Mouse (Mus musculus) midbrain, postnatal 0 days (tissue): Measurements from ENCODE around the gene Camta1. TPM values are rescaled to one million over a fixed set of nuclear protein-coding genes. Genes with fewer than 3 reads are reported as not detected.

ENCODE experiments used
- ATAC-seq: fragments of 200-750 bp; cut with Nextera tagmentation; 2 replicates; pipeline ENCODE4 v1.8.0; 2017; ENCODE audit warnings: moderate number of reproducible peaks, mild to moderate bottlenecking, moderate TSS enrichment, moderate library complexity; ENCODE audit not compliant: low FRiP score
- DNase-seq: peaks from one replicate; pipeline ENCODE4 v3.0.0-alpha.2; 2015; ENCODE audit warnings: low spot score
- H3K27ac ChIP-seq: fragments of 300-500 bp; sonication (generic); 2 replicates; pipeline ENCODE4 v1.5.1; 2014; ENCODE audit warnings: low read depth, mild to moderate bottlenecking, low read length, mixed read lengths
- H3K27me3 ChIP-seq: fragments of 300-500 bp; sonication (generic); 2 replicates; pipeline ENCODE4 v1.6.1; 2014; ENCODE audit warnings: low read length, control low read depth, mixed read lengths; ENCODE audit not compliant: insufficient read depth
- H3K36me3 ChIP-seq: fragments of 300-500 bp; sonication (generic); 2 replicates; pipeline ENCODE4 v1.6.1; 2014; ENCODE audit warnings: low read length, control low read depth, mixed read lengths; ENCODE audit not compliant: insufficient read depth
- H3K4me1 ChIP-seq: fragments of 300-500 bp; sonication (generic); 2 replicates; pipeline ENCODE4 v1.6.1; 2014; ENCODE audit warnings: mild to moderate bottlenecking, control low read depth, antibody characterized with exemption, low read length, mixed read lengths; ENCODE audit not compliant: insufficient read depth
- H3K4me2 ChIP-seq: fragments of 300-500 bp; sonication (generic); 2 replicates; pipeline ENCODE4 v1.6.1; 2014; ENCODE audit warnings: low read depth, mild to moderate bottlenecking, low read length, mixed read lengths; ENCODE audit not compliant: poor library complexity, severe bottlenecking
- H3K4me3 ChIP-seq: fragments of 300-500 bp; sonication (generic); 2 replicates; pipeline ENCODE4 v1.5.1; 2014; ENCODE audit warnings: low read depth, mild to moderate bottlenecking, low read length, moderate library complexity
- H3K9ac ChIP-seq: fragments of 300-500 bp; sonication (generic); replicated peaks from 2 replicates; pipeline ENCODE4 v1.6.1; 2014; ENCODE audit warnings: mild to moderate bottlenecking, low read length, moderate library complexity, mixed read lengths; ENCODE audit not compliant: poor library complexity, severe bottlenecking
- H3K9me3 ChIP-seq: fragments of 300-500 bp; sonication (generic); 2 replicates; pipeline ENCODE4 v1.6.1; 2016; ENCODE audit warnings: low read length, control low read depth
- CTCF ChIP-seq: IDR thresholded peaks from 2 replicates; pipeline ENCODE4 v1.5.1; 2016; ENCODE audit warnings: antibody characterized with exemption, mild to moderate bottlenecking
- WGBS: fragments of 180-500 bp; shearing (Covaris S2); extraction: QIAGEN DNeasy Blood & Tissue Kit; methylation state at CpG from one replicate; pipeline ENCODE4 v1.1.7; 2014; 5-methylcytosine and 5-hydroxymethylcytosine counted together
- polyA plus RNA-seq: library from polyadenylated mRNA; unstranded; fragments of >200 nt; fragmentation: Nextera tagmentation; extraction: Ambion mirVana; gene quantifications from 2 replicates; pipeline ENCODE4 v1.2.1, GENCODE M21; 2015
- total RNA-seq: library from RNA; depleted of rRNA; stranded (reverse); fragments of >200 nt; gene quantifications from 2 replicates; pipeline ENCODE4 v1.2.3, GENCODE M21; 2014

The Camta1 gene
- total and polyA plus RNA-seq, 2 experiments from 2014 or later = 140 to 153 TPM

DNA sequence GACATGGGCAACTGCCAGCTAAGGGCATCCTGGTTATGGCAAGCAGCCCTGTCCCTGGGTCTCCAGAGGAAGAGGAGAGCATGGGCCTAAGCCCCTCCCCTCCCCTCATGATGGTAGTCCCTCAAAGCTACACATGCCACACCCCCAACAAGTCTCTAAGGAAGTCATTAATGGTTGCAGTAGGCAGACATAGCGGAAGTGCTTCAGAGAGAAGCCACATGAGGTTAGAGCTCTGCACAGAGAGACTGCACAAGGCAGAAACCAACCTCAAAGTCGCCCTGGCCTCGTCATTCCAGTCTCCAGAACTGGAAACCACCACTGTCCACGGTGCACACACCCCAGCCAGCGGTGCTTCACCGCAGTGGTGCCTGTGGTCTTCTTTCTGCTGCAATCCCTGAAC is 709.7 kb downstream of the Camta1 start:
- Histone ChIP-seq H3K27me3 (no peaks in the 10 kb centered on the region), H3K36me3 (no peaks in the 10 kb centered on the region), H3K27ac (no peak overlapping the region), H3K4me2 (no peak overlapping the region), H3K9ac (no peak overlapping the region), H3K9me3 (no peaks in the 10 kb centered on the region), H3K4me1 (0 out of 2 replicates have a peak, but pooled peaks cover 3% of the 10 kb centered on the region), H3K4me3 (no peak overlapping the region)
- no peak for ATAC-seq
- no peak for TF ChIP-seq CTCF
- 78% methylated on average over 6 of the region's 6 CpGs for WGBS
- no peak for DNase-seq

DNA sequence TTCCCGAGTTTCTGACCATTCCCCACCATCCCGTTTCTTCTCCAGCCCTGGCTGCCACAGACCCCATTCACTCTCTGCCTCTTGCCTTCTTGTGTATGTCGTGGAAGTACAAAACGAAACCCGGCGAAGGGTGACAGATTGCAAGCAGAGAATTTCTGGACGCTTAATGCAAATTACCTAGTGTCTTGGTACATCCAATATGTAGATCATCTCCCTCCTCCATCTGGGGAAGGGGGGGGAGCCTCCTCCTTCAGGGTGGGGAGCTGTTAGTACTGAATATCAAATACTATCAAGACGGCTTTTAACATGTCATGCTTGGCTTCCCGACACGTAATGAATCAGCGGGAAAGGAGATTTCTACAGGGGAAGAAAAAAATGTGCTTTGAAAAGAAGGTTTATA is 710.8 kb downstream of the Camta1 start:
- ATAC-seq = no peak
- H3K27ac ChIP-seq = no peak overlapping the region
- no peak overlapping the region for H3K9ac ChIP-seq
- WGBS = 44% methylated on average over 11 of the region's 11 CpGs
- TF ChIP-seq CTCF = no peak
- no peak for DNase-seq
- no peak overlapping the region for H3K4me2 ChIP-seq
- no peaks in the 10 kb centered on the region for H3K27me3 ChIP-seq
- H3K9me3 ChIP-seq = no peaks in the 10 kb centered on the region
- H3K4me3 ChIP-seq = no peak overlapping the region
- 0 out of 2 replicates have a peak, but pooled peaks cover 3% of the 10 kb centered on the region for H3K4me1 ChIP-seq
- no peaks in the 10 kb centered on the region for H3K36me3 ChIP-seq

DNA sequence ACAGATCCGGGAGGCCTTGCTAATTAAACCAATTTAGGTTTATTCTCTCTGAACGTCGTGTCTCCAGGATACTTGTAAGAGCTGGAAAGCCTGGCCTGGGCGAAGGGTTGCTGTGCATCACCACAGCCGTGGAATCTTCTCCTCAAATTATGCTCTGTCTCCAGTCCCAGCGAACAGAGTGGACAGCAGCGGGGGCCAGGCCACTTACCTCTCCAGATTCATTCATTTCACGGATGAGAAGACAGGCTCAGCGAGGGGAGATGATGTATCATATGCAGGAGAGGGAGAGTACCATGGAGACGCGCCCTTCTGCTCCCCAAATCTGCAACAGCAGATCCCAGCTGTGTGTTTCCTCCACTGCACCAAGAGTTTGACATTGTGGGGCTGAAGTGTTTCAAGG is 711.6 kb downstream of the Camta1 start:
- Histone ChIP-seq H3K9ac (no peak overlapping the region), H3K36me3 (no peaks in the 10 kb centered on the region), H3K4me1 (0 out of 2 replicates have a peak, but pooled peaks cover 3% of the 10 kb centered on the region), H3K27me3 (no peaks in the 10 kb centered on the region), H3K9me3 (no peaks in the 10 kb centered on the region), H3K4me3 (no peak overlapping the region), H3K4me2 (no peak overlapping the region), H3K27ac (no peak overlapping the region)
- WGBS = 68% methylated on average over 11 of the region's 11 CpGs
- ATAC-seq (no peak), DNase-seq (no peak)
- no peak for TF ChIP-seq CTCF

DNA sequence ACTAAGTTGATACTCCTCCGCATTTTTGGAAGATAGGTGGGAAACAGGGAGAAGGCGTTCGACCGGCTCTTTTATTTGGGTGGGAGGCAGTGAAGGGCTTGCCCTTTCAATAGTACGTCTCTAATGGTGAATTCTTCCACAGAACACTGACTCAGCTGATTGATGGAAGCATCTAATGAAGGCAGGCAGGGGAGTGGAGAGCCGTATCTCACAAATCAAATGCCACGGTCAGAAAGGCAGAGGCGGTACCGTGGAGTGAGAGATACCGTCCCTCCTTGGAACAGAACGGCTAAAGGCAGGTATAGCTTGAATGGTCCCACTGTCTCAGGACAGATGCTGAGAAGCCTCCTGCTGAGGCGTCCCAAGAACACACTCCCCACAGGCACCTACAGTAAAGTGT is 714.1 kb downstream of the Camta1 start:
- Histone ChIP-seq H3K4me2 (no peak overlapping the region), H3K27ac (no peak overlapping the region), H3K27me3 (no peaks in the 10 kb centered on the region), H3K9ac (no peak overlapping the region), H3K4me3 (no peak overlapping the region), H3K4me1 (no peaks in the 10 kb centered on the region), H3K36me3 (peaks cover 12% of the 10 kb centered on the region), H3K9me3 (no peaks in the 10 kb centered on the region)
- no peak for TF ChIP-seq CTCF
- DNase-seq = no peak
- WGBS = 29% methylated on average over 12 of the region's 12 CpGs
- ATAC-seq = no peak

DNA sequence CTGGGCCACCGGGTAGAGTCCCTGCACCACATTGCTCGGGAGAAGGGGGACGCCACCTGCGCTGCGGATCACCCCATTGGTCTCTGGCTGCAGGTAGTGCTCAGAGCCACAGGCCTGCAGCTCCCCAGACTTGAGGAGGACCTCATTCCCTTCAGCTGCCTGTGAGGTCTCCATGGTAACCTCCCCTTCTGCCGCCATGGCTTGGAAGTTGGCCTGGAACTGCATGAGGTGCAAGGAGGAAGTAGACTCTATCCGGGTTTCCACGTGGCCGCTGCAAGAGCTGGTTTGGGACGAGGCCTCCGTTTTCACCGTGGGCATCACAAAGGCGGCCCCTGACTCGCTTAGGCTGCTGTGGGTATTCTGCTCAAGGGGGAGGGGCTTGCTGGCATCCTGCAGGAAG is 717.6 kb downstream of the Camta1 start:
- H3K4me2 ChIP-seq = no peak overlapping the region
- H3K36me3 ChIP-seq = peaks cover 12% of the 10 kb centered on the region
- no peak overlapping the region for H3K27ac ChIP-seq
- no peak for TF ChIP-seq CTCF
- no peak for ATAC-seq
- H3K4me1 ChIP-seq = peaks cover 14% of the 10 kb centered on the region
- no peak overlapping the region for H3K4me3 ChIP-seq
- no peaks in the 10 kb centered on the region for H3K9me3 ChIP-seq
- 90% methylated on average over 14 of the region's 14 CpGs for WGBS
- H3K27me3 ChIP-seq = no peaks in the 10 kb centered on the region
- no peak overlapping the region for H3K9ac ChIP-seq
- DNase-seq = no peak

DNA sequence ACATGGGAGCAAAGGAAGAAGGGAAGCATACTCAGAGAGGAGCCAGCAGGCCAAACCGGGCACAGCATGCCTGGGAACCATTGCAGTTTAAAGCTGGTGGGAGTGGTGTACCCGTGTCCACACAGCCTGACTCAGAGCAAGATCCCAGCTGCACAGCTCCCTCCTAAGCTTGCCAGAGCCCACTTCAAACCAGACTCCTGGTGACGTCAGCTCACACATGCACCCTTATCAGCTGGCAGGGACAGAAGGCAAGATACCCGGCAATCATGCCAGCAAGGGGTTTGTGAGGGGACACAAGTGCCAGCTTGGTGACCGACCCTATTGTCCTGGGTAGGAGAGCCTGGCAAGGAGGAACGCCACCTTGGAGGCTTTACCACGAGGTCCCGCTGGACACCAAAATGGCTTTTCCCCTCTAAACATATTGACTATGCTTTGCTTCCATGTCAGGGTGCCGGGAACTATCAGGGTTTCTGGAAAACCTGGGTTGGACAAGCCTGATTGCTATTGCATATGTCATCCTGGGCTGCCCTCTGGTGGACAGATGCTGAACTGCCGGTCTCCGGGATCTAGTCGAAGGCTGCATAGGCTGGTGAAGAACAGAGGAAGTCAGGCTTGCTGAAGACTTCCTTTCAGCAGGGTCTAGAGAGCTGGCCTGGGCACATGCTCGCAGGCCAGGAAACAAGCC is 720.3 kb downstream of the Camta1 start:
- Histone ChIP-seq H3K4me2 (peak overlapping the region; percentile 55), H3K4me1 (peaks cover 27% of the 10 kb centered on the region), H3K27me3 (no peaks in the 10 kb centered on the region), H3K27ac (peak overlapping the region; percentile 95), H3K4me3 (peak overlapping the region; percentile 10; the same call in 1 of the 2 replicates), H3K9me3 (no peaks in the 10 kb centered on the region), H3K9ac (peak overlapping the region; percentile 48), H3K36me3 (peaks cover 12% of the 10 kb centered on the region)
- peak; percentile 75 for ATAC-seq
- peak; percentile 98 for DNase-seq
- TF ChIP-seq CTCF = peak; percentile 99
- WGBS = 4% methylated on average over 13 of the region's 13 CpGs
